18 mouse cellular contexts compared by ENCODE assay signal in the genomic region with DNA sequence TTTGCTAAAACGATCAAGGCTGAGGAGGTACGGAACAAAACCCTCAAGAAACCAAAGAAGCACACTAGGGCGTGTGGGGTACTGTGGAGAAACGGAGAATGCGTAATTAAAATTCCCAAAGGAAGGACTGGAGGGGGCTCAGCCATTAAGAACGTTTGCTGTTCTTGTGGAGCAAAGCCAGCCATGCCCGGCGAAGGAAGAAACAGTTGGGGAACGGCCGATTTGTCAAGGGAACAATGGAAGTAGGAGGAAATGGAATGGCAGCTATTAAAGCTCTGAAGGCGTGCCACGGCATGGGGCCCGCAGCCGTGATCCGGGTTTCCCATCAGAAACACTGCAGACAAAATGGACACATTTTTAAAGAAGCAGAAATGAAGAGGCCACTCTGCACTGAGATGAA.
DNase-seq lines count a peak whose midpoint lies in the region; ATAC-seq lines count a peak whose summit lies in the region.
"Had no signal": no experiment of that assay in that cellular context is flagged by ENCODE, and none has a peak within 500 bp of the region (broad histone marks: within the 10 kb centered on the region; RNA-seq: fewer than 3 reads in every experiment).

No protein-coding gene starts in this region.

- WGBS in intestine, embryonic 15.5 days, result 91% methylated on average over 15 of the region's 15 CpGs
- 85% methylated on average over 15 of the region's 15 CpGs for WGBS in intestine, embryonic 16.5 days
- WGBS in stomach, embryonic 16.5 days, result 87% methylated on average over 15 of the region's 15 CpGs

- peaks cover 2% of the 10 kb centered on the region; the same call in 1 of the 2 replicates for H3K4me1 ChIP-seq in intestine, embryonic 15.5 days (replicated peaks)
- 0 out of 2 replicates have a peak, but pooled peaks cover 4% of the 10 kb centered on the region for H3K4me1 ChIP-seq in intestine, embryonic 16.5 days (ENCODE audit: control insufficient read depth, insufficient read depth, low read length)
- no peaks in the 10 kb centered on the region for H3K4me1 ChIP-seq in stomach, embryonic 16.5 days (ENCODE audit: control insufficient read depth, insufficient read depth, low read length)
- H3K4me1 ChIP-seq: heart, embryonic 13.5 days had no signal

- H3K9ac ChIP-seq in intestine, embryonic 15.5 days, result no peak overlapping the region
- H3K9ac ChIP-seq in intestine, embryonic 16.5 days (ENCODE audit: low read depth, low read length), result no peak overlapping the region
- H3K9ac ChIP-seq in stomach, embryonic 16.5 days (ENCODE audit: low read length), result no peak overlapping the region
- H3K9ac ChIP-seq: embryonic facial prominence, embryonic 13.5 days; forebrain, embryonic 12.5 days; heart, embryonic 13.5 days; hindbrain, embryonic 12.5 days had no signal

- no peaks in the 10 kb centered on the region for H3K36me3 ChIP-seq in intestine, embryonic 15.5 days
- H3K36me3 ChIP-seq in intestine, embryonic 16.5 days (ENCODE audit: control insufficient read depth, insufficient read depth, low read length), result no peaks in the 10 kb centered on the region
- no peaks in the 10 kb centered on the region for H3K36me3 ChIP-seq in stomach, embryonic 16.5 days (ENCODE audit: control insufficient read depth, insufficient read depth, low read length)
- H3K36me3 ChIP-seq: embryonic facial prominence, embryonic 13.5 days; forebrain, embryonic 12.5 days; heart, embryonic 13.5 days; hindbrain, embryonic 12.5 days had no signal

- peak; percentile 69 for DNase-seq in ES-CJ7 (ENCODE audit: low read depth, low spot score)
- peak; percentile 81 for DNase-seq in ZHBTc4 (ENCODE audit: low read depth, low spot score)
- DNase-seq in left cerebral cortex, adult 8-10 months (ENCODE audit: low spot score in 2 of 2), result no peak
- no peak for DNase-seq in heart, adult 18-20 months
- DNase-seq: adrenal gland, postnatal 10 days; cerebellum, adult 11-12 months; cerebellum, adult 9-10 months; cerebellum, postnatal 25 days; gastrocnemius, postnatal 14 days; heart, postnatal 36 days had no signal

- no peak for ATAC-seq in intestine, embryonic 15.5 days
- ATAC-seq in intestine, embryonic 16.5 days, result no peak
- no peak for ATAC-seq in stomach, embryonic 16.5 days (ENCODE audit: insufficient read depth, low FRiP score)
- ATAC-seq: Patski had no signal

- H3K27me3 ChIP-seq in intestine, embryonic 15.5 days (replicated peaks), result no peaks in the 10 kb centered on the region
- H3K27me3 ChIP-seq in intestine, embryonic 16.5 days (replicated peaks; ENCODE audit: control insufficient read depth, insufficient read depth, low read length), result no peaks in the 10 kb centered on the region
- no peaks in the 10 kb centered on the region for H3K27me3 ChIP-seq in stomach, embryonic 16.5 days (ENCODE audit: control insufficient read depth, insufficient read depth, low read length)
- H3K27me3 ChIP-seq: embryonic facial prominence, embryonic 13.5 days; forebrain, embryonic 12.5 days; heart, embryonic 13.5 days; Patski had no signal

- no peaks in the 10 kb centered on the region for H3K9me3 ChIP-seq in intestine, embryonic 15.5 days
- H3K9me3 ChIP-seq in intestine, embryonic 16.5 days (ENCODE audit: control insufficient read depth, low read length), result no peaks in the 10 kb centered on the region
- H3K9me3 ChIP-seq in stomach, embryonic 16.5 days (replicated peaks; ENCODE audit: control insufficient read depth, low read length), result no peaks in the 10 kb centered on the region
- H3K9me3 ChIP-seq: embryonic facial prominence, embryonic 13.5 days; forebrain, embryonic 12.5 days had no signal

- H3K4me2 ChIP-seq in intestine, embryonic 15.5 days (replicated peaks), result no peak overlapping the region
- no peak overlapping the region for H3K4me2 ChIP-seq in intestine, embryonic 16.5 days (ENCODE audit: low read depth, low read length)
- no peak overlapping the region for H3K4me2 ChIP-seq in stomach, embryonic 16.5 days (ENCODE audit: low read depth, low read length)
- H3K4me2 ChIP-seq: embryonic facial prominence, embryonic 13.5 days; forebrain, embryonic 12.5 days; heart, embryonic 13.5 days; hindbrain, embryonic 12.5 days had no signal

- no peak overlapping the region for H3K4me3 ChIP-seq in intestine, embryonic 15.5 days (replicated peaks)
- H3K4me3 ChIP-seq in intestine, embryonic 16.5 days (ENCODE audit: low read length), result no peak overlapping the region
- no peak overlapping the region for H3K4me3 ChIP-seq in stomach, embryonic 16.5 days (replicated peaks; ENCODE audit: low read length)
- H3K4me3 ChIP-seq: embryonic facial prominence, embryonic 13.5 days; forebrain, embryonic 12.5 days; heart, embryonic 13.5 days; hindbrain, embryonic 12.5 days had no signal

- peak overlapping the region; percentile 81 for H3K27ac ChIP-seq in intestine, embryonic 15.5 days
- no peak overlapping the region for H3K27ac ChIP-seq in intestine, embryonic 16.5 days (ENCODE audit: low read length)
- peak overlapping the region; percentile 87 for H3K27ac ChIP-seq in stomach, embryonic 16.5 days (ENCODE audit: low read length)
- H3K27ac ChIP-seq: embryonic facial prominence, embryonic 13.5 days; forebrain, embryonic 12.5 days; heart, embryonic 13.5 days had no signal

Comparison
In these comparisons a context has a peak if more than half of its experiments do, and no peak if none do; other contexts are left out.
1. DNase-seq: peak in ES-CJ7 (single experiment) and ZHBTc4 (single experiment); none in left cerebral cortex, adult 8-10 months (0 of 2) and heart, adult 18-20 months (0 of 2).